Mouse (Mus musculus): Measurements from ENCODE around the gene Orai2.
"Not testable (repeated sequence)": the region's sequence is repeated elsewhere in the genome, so short reads cannot be mapped to it uniquely, and the experiment has no call there.

GRCm38 (mm10) chr5:136113546-136113945 lies 57.0 kb downstream of the Orai2 start:
- not testable (repeated sequence) for TF ChIP-seq CTCF (IDR thresholded peaks at IDR 0.05; ENCODE audit: control insufficient read depth, insufficient read depth, insufficient replicate concordance, low read depth, low read length); POLR2A (IDR thresholded peaks at IDR 0.05; ENCODE audit: control insufficient read depth, low read depth, low read length)

All from testis, adult 2 months (tissue).